Mouse (Mus musculus) kidney, postnatal 36 days (tissue): Measurements from ENCODE around the gene Skap1.

Source experiments
- DNase-seq, 2 experiments: peaks; one replicate each; pipeline ENCODE4 v3.0.0; 2021 to 2022; ENCODE audit warnings: mixed read lengths in 2 of 2

The Skap1 gene

DNA sequence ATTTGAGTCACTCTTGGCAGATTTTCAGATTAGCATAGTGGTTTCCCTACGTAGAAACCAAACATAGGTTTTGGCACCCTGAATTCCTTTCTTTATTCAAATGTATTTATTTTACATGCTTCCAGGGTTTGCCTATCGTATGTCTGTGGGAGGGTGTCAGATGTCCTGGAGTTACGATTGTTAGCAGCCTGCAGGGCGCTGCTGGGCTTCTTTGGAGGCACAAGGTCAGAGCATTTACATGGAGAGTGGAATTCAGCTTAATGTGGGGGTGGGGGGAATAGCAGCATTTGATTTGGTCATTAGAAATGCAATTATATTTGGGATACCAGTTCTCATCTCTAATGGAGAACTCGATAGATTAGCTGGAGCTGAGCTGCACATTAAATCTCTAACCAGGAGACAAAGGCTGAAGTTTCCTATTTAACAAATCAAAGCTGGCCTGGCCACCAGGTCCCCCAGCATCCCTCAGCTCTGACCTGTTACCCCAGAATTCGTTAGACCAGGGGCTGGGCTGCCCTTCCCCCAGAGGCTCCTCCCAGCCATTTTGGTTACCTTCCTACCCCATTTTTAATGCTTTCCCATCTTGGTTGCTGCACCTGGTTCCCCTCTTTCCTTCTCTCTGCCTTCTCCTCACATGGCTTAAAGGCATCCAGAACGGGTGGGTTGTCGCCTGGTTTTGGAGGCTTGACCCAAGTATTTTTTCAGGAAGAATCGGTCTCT, 322.5 kb downstream of the Skap1 start:
- DNase-seq, result no peak

DNA sequence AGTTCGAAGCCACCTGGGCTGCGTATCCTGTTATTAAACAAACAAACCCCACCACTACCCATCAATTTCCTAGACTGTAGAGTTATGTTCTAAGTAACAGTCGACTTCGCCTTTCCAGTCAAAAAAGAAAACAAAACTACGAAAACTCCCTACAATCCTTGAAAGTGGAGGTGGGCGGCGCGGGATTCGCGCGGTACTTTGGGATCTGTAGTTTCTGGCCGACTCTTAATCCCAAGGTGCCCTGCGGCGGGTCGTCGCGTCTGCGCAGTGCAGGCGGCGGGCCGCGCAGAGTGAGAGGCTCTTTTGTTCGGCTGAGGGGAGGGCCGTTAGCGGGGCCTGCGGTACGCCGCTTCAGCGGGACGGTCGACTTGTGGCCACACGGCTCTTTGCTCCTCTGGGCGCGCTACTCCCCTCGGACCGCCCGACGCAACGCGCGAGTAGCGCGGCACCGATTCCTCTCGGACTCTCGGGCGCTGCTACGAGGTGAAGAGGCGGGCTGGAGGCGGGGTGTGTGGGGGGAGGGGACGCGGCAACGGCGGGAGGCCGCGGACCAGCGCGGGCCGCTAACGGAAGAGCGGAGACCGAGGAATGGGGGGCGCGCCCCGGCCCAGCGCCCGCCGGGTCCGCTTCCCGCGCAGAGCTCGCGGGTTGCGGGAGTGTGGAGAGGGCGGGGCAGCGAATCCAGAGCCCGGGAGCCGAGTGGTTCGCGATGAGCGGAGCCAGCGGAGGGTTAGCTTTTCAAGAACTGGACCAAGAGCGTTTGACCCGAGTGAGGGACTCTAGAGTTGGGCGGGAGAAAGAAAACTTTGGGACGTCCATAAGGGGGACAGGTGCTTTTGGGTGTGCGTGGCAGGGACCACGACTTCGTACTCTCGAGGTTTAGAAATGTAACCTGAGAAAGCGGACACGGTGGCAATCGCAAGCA, 324.7 kb downstream of the Skap1 start, which contains the start of gene Cbx1:
Cbx1 (plus strand) TSS at position 257 of the 925 bp plus-strand sequence.
- peak; percentile 95 for DNase-seq

DNA sequence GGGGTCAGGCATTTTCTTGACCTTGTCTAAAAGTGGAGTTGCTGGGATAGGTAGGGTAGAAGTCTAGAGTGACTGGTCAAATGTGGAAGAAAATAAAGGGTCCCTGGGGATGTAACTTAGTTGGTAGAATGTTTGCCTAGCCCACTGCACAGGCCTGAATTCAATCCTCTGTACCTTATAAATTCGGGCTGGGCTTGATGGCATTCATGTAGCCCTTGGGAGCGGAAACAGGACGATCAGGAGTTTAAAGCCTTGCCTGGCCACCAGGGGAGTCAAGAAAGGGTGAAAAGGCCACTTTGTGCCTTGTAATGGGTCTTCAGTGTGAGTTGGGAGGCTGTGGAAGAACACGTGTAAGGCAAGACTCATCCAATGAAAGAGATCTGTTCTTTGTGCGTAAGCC, 325.6 kb downstream of the Skap1 start:
- no peak for DNase-seq

DNA sequence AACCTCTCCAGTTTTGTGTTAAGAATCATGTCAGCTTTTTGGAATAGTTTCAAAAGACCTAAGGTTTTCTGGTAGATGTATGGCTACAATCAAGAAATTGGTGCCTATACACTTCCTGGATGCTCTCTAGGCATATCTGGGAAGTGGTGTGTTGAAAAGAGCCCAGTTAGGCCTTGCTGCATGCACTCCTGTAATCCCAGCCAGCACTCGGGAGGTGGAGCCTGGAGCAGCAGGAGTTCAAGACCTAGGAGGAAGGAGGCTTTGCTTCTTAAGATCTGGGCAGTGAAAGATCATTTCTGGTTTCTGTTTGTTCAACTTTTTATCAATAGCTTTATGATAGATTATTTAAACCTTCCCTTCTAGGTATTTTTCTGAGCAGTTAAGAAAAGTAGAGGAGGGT, 326.3 kb downstream of the Skap1 start:
- no peak for DNase-seq

DNA sequence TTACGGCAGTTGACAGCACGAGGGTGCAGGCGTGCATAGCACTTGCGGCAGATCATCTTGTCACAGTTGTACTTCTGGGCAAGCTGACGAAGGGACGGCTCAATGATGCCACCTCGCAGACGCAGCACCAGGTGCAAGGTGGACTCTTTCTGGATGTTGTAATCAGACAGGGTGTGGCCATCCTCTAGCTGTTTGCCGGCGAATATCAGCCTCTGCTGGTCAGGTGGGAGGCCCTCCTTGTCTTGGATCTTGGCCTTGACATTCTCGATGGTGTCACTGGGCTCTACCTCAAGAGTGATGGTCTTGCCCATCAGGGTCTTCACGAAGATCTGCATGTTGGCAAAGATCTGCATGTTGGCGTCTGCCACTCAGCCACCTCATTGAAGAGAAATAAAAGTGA, 331.1 kb downstream of the Skap1 start:
- no peak for DNase-seq

DNA sequence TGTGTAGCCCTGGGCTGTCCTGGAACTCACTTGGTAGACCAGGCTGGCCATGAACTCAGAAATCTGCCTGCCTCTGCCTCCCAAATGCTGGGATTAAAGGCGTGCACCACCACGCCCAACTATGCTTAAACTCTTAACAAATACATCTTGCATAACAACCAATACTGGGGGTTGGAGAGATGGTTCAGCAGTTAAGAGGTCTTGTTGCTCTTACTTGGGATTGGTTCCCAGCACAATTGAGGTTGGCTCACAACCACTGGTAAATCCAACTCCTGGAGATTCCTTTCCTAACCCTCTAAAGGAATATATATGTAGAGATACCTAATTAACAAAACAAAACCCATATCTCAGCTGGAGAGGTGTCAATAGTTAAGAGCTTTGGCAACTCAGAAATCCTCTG, 331.7 kb downstream of the Skap1 start:
- DNase-seq, result no peak

DNA sequence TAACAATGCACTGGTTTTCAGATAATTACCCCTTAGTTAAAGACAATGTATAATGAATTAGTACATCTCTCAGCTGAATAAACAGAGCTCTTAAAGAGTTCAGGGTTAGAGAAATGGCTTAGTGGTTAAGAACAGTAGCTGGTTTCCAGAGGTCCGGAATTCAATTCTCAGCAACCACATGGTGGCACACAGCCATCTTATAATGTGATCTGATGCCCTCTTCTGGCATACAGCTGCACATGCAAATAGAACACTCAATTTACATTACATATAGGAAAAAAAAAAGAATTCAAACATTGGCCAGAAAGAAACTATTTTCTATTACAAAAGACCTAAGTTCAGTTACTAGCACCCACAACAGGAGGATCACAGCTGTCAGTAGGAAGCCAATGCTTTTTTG, 332.2 kb downstream of the Skap1 start:
- peak; percentile 18 to 33 for DNase-seq

DNA sequence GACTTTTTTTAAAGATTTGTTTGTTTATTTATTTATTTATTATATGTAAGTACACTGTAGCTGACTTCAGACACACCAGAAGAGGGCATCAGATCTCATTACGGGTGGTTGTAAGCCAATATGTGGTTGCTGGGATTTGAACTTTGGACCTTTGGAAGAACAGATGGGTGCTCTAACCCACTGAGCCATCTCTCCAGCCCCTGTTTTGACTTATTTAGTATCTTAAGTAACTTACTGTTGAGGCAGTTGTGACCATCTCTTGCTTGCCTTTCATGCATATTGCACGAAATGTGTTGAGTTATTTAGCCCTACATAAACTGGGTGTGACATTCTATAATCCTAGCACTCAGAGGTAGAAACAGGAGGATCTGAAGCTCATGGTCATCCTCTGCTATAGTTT, 335.1 kb downstream of the Skap1 start:
- no peak for DNase-seq

DNA sequence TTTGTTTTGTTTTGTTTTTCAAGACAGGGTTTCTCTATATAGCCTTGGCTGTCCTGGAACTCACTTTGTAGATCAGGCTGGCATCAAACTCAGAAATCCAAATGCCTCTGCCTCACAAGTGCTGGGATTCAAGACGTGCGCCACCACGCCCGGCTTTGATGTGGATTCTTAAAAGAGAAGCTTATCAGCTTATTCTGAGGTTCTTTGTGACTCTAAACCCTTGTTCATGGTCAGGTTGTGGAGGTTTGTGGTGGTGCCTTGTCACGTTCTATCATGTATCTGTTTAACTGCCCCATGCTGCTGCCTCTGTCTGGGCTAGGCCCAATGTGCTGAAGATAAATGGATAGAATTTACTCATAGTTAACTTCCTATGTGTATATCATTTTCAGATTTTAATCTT, 341.2 kb downstream of the Skap1 start:
- DNase-seq, result no peak

DNA sequence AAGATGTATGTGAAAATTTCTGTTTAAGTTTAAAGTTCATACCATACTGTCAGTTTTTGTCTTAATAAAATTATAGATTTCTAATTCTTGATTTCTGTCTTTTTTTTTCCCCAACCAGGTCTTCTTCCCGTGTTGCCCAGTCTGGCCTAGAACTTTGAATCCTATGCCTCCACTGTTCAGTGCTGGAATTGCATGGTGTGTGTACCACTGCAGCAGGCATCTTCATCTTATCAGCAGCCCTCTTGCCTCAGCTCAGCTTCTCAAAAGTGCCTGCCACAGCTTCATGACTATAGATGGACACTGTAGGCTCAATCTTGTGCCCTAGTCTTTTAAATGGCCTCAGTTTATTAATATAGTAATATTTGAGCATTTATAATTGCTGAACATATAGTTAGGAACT, 343.7 kb downstream of the Skap1 start:
- peak in 1 of 2 experiments; percentile 26 for DNase-seq
